ENCODE assay signal across 15 mouse cellular contexts in genomic region chr7:112885546-112885945, GRCm38 (mm10).
DNase-seq lines count a peak whose midpoint lies in the region; ATAC-seq lines count a peak whose summit lies in the region.
"Had no signal": no experiment of that assay in that cellular context is flagged by ENCODE, and none has a peak within 500 bp of the region (broad histone marks: within the 10 kb centered on the region; RNA-seq: fewer than 3 reads in every experiment).

No protein-coding gene starts in this region.

- no peak overlapping the region for H3K4me3 ChIP-seq in embryonic facial prominence, embryonic 15.5 days (replicated peaks)
- no peak overlapping the region for H3K4me3 ChIP-seq in heart, embryonic 13.5 days
- no peak overlapping the region for H3K4me3 ChIP-seq in limb, embryonic 15.5 days
- H3K4me3 ChIP-seq: hindbrain, embryonic 13.5 days had no signal

- H3K9me3 ChIP-seq in embryonic facial prominence, embryonic 15.5 days (replicated peaks), result no peaks in the 10 kb centered on the region
- H3K9me3 ChIP-seq in heart, embryonic 13.5 days, result no peaks in the 10 kb centered on the region
- H3K9me3 ChIP-seq in limb, embryonic 15.5 days, result no peaks in the 10 kb centered on the region
- H3K9me3 ChIP-seq: hindbrain, embryonic 13.5 days had no signal

- 45% methylated on average over 8 of the region's 8 CpGs for WGBS in embryonic facial prominence, embryonic 15.5 days
- 31% methylated on average over 8 of the region's 8 CpGs for WGBS in heart, embryonic 13.5 days
- 69% methylated on average over 8 of the region's 8 CpGs for WGBS in limb, embryonic 15.5 days

- H3K36me3 ChIP-seq in embryonic facial prominence, embryonic 15.5 days, result no peaks in the 10 kb centered on the region
- peaks cover 36% of the 10 kb centered on the region for H3K36me3 ChIP-seq in heart, embryonic 13.5 days
- H3K36me3 ChIP-seq in limb, embryonic 15.5 days, result peaks cover 4% of the 10 kb centered on the region; the same call in 1 of the 2 replicates
- H3K36me3 ChIP-seq: hindbrain, embryonic 13.5 days had no signal

- H3K27ac ChIP-seq in embryonic facial prominence, embryonic 15.5 days (replicated peaks), result peak overlapping the region; percentile 48
- peak overlapping the region; percentile 62 for H3K27ac ChIP-seq in heart, embryonic 13.5 days (replicated peaks)
- 0 out of 2 replicates have a peak overlapping the region, but pooled peaks have one; percentile 33 for H3K27ac ChIP-seq in limb, embryonic 15.5 days
- H3K27ac ChIP-seq: hindbrain, embryonic 13.5 days; liver, embryonic 14.5 days had no signal

- DNase-seq in heart, adult 9 months (ENCODE audit: low spot score in 2 of 2), result peak; percentile 24 to 38
- DNase-seq in heart, postnatal 14 days, result no peak
- no peak for DNase-seq in right cerebral cortex, adult 2 months (ENCODE audit: low spot score in 2 of 2)
- no peak for DNase-seq in adrenal gland, adult 8-10 months
- DNase-seq: cerebellum, adult 11 months; cerebellum, postnatal 25 days; lung, postnatal 10 days; spleen, adult 18-20 months; thymus, postnatal 14 days had no signal

- no peak overlapping the region for H3K4me2 ChIP-seq in embryonic facial prominence, embryonic 15.5 days (replicated peaks)
- H3K4me2 ChIP-seq in heart, embryonic 13.5 days, result peak overlapping the region; percentile 22
- no peak overlapping the region for H3K4me2 ChIP-seq in limb, embryonic 15.5 days
- H3K4me2 ChIP-seq: hindbrain, embryonic 13.5 days had no signal

- intact Hi-C loops in heart, postnatal 14 days (cut with DNase I), result no loop called here

- H3K9ac ChIP-seq in embryonic facial prominence, embryonic 15.5 days, result no peak overlapping the region
- peak overlapping the region; percentile 41 for H3K9ac ChIP-seq in heart, embryonic 13.5 days
- H3K9ac ChIP-seq in limb, embryonic 15.5 days, result no peak overlapping the region
- H3K9ac ChIP-seq: hindbrain, embryonic 13.5 days; liver, embryonic 14.5 days had no signal

- H3K4me1 ChIP-seq in embryonic facial prominence, embryonic 15.5 days, result peaks cover 44% of the 10 kb centered on the region
- H3K4me1 ChIP-seq in heart, embryonic 13.5 days, result peaks cover 53% of the 10 kb centered on the region
- H3K4me1 ChIP-seq in limb, embryonic 15.5 days, result peaks cover 21% of the 10 kb centered on the region

- ATAC-seq in embryonic facial prominence, embryonic 15.5 days (ENCODE audit: insufficient number of reproducible peaks, low FRiP score, low TSS enrichment, low read depth), result no peak
- ATAC-seq in heart, embryonic 13.5 days (ENCODE audit: extremely low read depth, insufficient number of reproducible peaks, low FRiP score, low TSS enrichment), result no peak
- ATAC-seq in limb, embryonic 15.5 days (ENCODE audit: insufficient number of reproducible peaks, low FRiP score, low TSS enrichment, low read depth), result no peak
- ATAC-seq: intestine, postnatal 0 days had no signal

- H3K27me3 ChIP-seq in embryonic facial prominence, embryonic 15.5 days, result no peaks in the 10 kb centered on the region
- H3K27me3 ChIP-seq in heart, embryonic 13.5 days (replicated peaks), result no peaks in the 10 kb centered on the region
- no peaks in the 10 kb centered on the region for H3K27me3 ChIP-seq in limb, embryonic 15.5 days
- H3K27me3 ChIP-seq: hindbrain, embryonic 13.5 days had no signal

Comparison
In these comparisons a context has a peak if more than half of its experiments do, and no peak if none do; other contexts are left out.
1. DNase-seq: peak in heart, adult 9 months (2 of 2); none in heart, postnatal 14 days (0 of 2), right cerebral cortex, adult 2 months (0 of 2) and adrenal gland, adult 8-10 months (single experiment).
2. Peak in every context shown above with its lines, with median percentiles within 50 percentile points of each other: H3K27ac ChIP-seq.